Mouse (Mus musculus): ENCODE data around the gene Tmigd3. TPM values are rescaled to one million over a fixed set of nuclear protein-coding genes. Genes with fewer than 3 reads are reported as not detected.

Gene Tmigd3
- polyA plus RNA-seq, 1 experiment from 2014 or later: 0.13 TPM

DNA sequence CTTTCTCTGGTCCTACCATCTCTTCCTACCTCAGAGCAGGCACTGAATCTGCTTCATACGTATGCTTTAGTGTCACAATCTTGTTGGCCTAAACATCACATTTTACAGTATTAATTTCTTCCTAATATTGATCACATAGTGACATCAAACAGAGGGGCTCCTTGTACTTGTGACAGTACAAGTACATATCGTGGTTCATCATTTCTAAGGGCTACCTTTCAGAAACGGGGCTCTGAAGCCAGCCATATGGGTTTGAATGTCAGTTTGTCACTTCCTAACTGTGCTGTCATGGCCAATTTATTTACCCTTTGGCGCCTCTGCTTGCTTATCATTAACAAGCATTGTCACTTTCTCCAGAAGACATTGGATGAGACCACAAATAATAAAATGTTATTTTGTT, 30.8 kb downstream of the Tmigd3 start:
- no peaks in the 10 kb centered on the region for H3K27me3 ChIP-seq (ENCODE audit: insufficient read depth, low read length)
- DNase-seq (no peak), ATAC-seq (no peak)
- no peak overlapping the region for H3K27ac ChIP-seq (ENCODE audit: low read depth)
- no peak overlapping the region for H3K4me2 ChIP-seq (ENCODE audit: low read depth, low read length)
- H3K9me3 ChIP-seq (ENCODE audit: low read length): no peaks in the 10 kb centered on the region
- peaks cover 5% of the 10 kb centered on the region; the same call in 1 of the 2 replicates for H3K4me1 ChIP-seq (ENCODE audit: insufficient read depth)
- TF ChIP-seq CTCF (IDR thresholded peaks at IDR 0.05; ENCODE audit: low read depth) (no peak), EP300 (IDR thresholded peaks at IDR 0.05; ENCODE audit: low read depth) (no peak)
- no peak overlapping the region for H3K4me3 ChIP-seq (ENCODE audit: low read depth, low read length)
- H3K9ac ChIP-seq (replicated peaks): no peak overlapping the region
- H3K36me3 ChIP-seq (replicated peaks; ENCODE audit: insufficient read depth, low read length): no peaks in the 10 kb centered on the region
- WGBS (ENCODE audit: insufficient replicate concordance): 56% methylated on average over 4 of the region's 4 CpGs

- Histone ChIP-seq H3K9me3 (ENCODE audit: low read length) (no peaks in the 10 kb centered on the region), H3K9ac (replicated peaks) (no peak overlapping the region), H3K36me3 (replicated peaks; ENCODE audit: insufficient read depth, low read length) (no peaks in the 10 kb centered on the region), H3K27me3 (ENCODE audit: insufficient read depth, low read length) (no peaks in the 10 kb centered on the region), H3K4me1 (ENCODE audit: insufficient read depth) (peaks cover 8% of the 10 kb centered on the region; the same call in 1 of the 2 replicates), H3K4me3 (ENCODE audit: low read depth, low read length) (no peak overlapping the region), H3K4me2 (ENCODE audit: low read depth, low read length) (no peak overlapping the region), H3K27ac (ENCODE audit: low read depth) (peak overlapping the region; percentile 59)
- WGBS (ENCODE audit: insufficient replicate concordance): 31% methylated on average over 4 of the region's 4 CpGs
- no peak for DNase-seq
- TF ChIP-seq EP300 (IDR thresholded peaks at IDR 0.05; ENCODE audit: low read depth) (no peak), CTCF (IDR thresholded peaks at IDR 0.05; ENCODE audit: low read depth) (no peak)
- no peak for ATAC-seq
These were observed 33.5 kb downstream of the Tmigd3 start for GRCm38 (mm10) chr3:105904213-105904612.

- Histone ChIP-seq H3K4me2 (ENCODE audit: low read depth, low read length) (peak overlapping the region; percentile 23), H3K4me3 (ENCODE audit: low read depth, low read length) (no peak overlapping the region), H3K27ac (ENCODE audit: low read depth) (peak overlapping the region; percentile 59), H3K4me1 (ENCODE audit: insufficient read depth) (peaks cover 8% of the 10 kb centered on the region; the same call in 1 of the 2 replicates), H3K9ac (replicated peaks) (no peak overlapping the region), H3K9me3 (ENCODE audit: low read length) (no peaks in the 10 kb centered on the region), H3K36me3 (replicated peaks; ENCODE audit: insufficient read depth, low read length) (no peaks in the 10 kb centered on the region), H3K27me3 (ENCODE audit: insufficient read depth, low read length) (no peaks in the 10 kb centered on the region)
- DNase-seq (no peak), ATAC-seq (no peak)
- 83% methylated on average over 9 of the region's 9 CpGs for WGBS (ENCODE audit: insufficient replicate concordance)
- no peak for TF ChIP-seq EP300 (IDR thresholded peaks at IDR 0.05; ENCODE audit: low read depth)
- TF ChIP-seq CTCF (IDR thresholded peaks at IDR 0.05; ENCODE audit: low read depth): no peak
These were observed 34.0 kb downstream of the Tmigd3 start for GRCm38 (mm10) chr3:105904721-105905120.

GRCm38 (mm10) chr3:105907956-105908655, 37.4 kb downstream of the Tmigd3 start:
- no peak for ATAC-seq
- no peak overlapping the region for H3K27ac ChIP-seq (ENCODE audit: low read depth)
- H3K4me3 ChIP-seq (ENCODE audit: low read depth, low read length): no peak overlapping the region
- WGBS (ENCODE audit: insufficient replicate concordance): 55% methylated on average over 9 of the region's 9 CpGs
- no peaks in the 10 kb centered on the region for H3K9me3 ChIP-seq (ENCODE audit: low read length)
- H3K27me3 ChIP-seq (ENCODE audit: insufficient read depth, low read length): no peaks in the 10 kb centered on the region
- no peak for DNase-seq
- peaks cover 13% of the 10 kb centered on the region; the same call in 1 of the 2 replicates for H3K4me1 ChIP-seq (ENCODE audit: insufficient read depth)
- H3K36me3 ChIP-seq (replicated peaks; ENCODE audit: insufficient read depth, low read length): no peaks in the 10 kb centered on the region
- H3K4me2 ChIP-seq (ENCODE audit: low read depth, low read length): no peak overlapping the region
- H3K9ac ChIP-seq (replicated peaks): no peak overlapping the region
- TF ChIP-seq EP300 (IDR thresholded peaks at IDR 0.05; ENCODE audit: low read depth) (no peak), CTCF (IDR thresholded peaks at IDR 0.05; ENCODE audit: low read depth) (no peak)

- no peak for TF ChIP-seq CTCF (IDR thresholded peaks at IDR 0.05; ENCODE audit: low read depth)
- Histone ChIP-seq H3K4me3 (ENCODE audit: low read depth, low read length) (no peak overlapping the region), H3K9me3 (ENCODE audit: low read length) (no peaks in the 10 kb centered on the region), H3K4me1 (ENCODE audit: insufficient read depth) (peaks cover 21% of the 10 kb centered on the region), H3K27ac (ENCODE audit: low read depth) (no peak overlapping the region), H3K36me3 (replicated peaks; ENCODE audit: insufficient read depth, low read length) (no peaks in the 10 kb centered on the region), H3K27me3 (ENCODE audit: insufficient read depth, low read length) (no peaks in the 10 kb centered on the region), H3K9ac (replicated peaks) (no peak overlapping the region), H3K4me2 (ENCODE audit: low read depth, low read length) (no peak overlapping the region)
- peak; percentile 5 for DNase-seq
- WGBS (ENCODE audit: insufficient replicate concordance): 82% methylated on average over 4 of the region's 4 CpGs
- ATAC-seq: no peak
These were observed 38.3 kb downstream of the Tmigd3 start for GRCm38 (mm10) chr3:105908976-105909375.

- Histone ChIP-seq H3K4me3 (ENCODE audit: low read depth, low read length) (no peak overlapping the region), H3K27me3 (ENCODE audit: insufficient read depth, low read length) (no peaks in the 10 kb centered on the region), H3K36me3 (replicated peaks; ENCODE audit: insufficient read depth, low read length) (no peaks in the 10 kb centered on the region), H3K27ac (ENCODE audit: low read depth) (peak overlapping the region; percentile 23), H3K9me3 (ENCODE audit: low read length) (no peaks in the 10 kb centered on the region), H3K4me2 (ENCODE audit: low read depth, low read length) (peak overlapping the region; percentile 8), H3K4me1 (ENCODE audit: insufficient read depth) (peaks cover 26% of the 10 kb centered on the region), H3K9ac (replicated peaks) (no peak overlapping the region)
- peak; percentile 79 for ATAC-seq
- peak; percentile 55 for DNase-seq
- WGBS (ENCODE audit: insufficient replicate concordance): 44% methylated on average over 11 of the region's 11 CpGs
- TF ChIP-seq EP300 (IDR thresholded peaks at IDR 0.05; ENCODE audit: low read depth) (no peak), CTCF (IDR thresholded peaks at IDR 0.05; ENCODE audit: low read depth) (no peak)
These were observed 40.0 kb downstream of the Tmigd3 start for GRCm38 (mm10) chr3:105910519-105911190.

All from liver, postnatal 0 days (tissue).